Mouse (Mus musculus) testis, postnatal 14 days (tissue): Measurements from ENCODE around the gene Zfp326.

ENCODE experiments used
- DNase-seq: peaks from one replicate; pipeline ENCODE4 v3.0.0; 2021; ENCODE audit warnings: low spot score

Zfp326 gene

DNA sequence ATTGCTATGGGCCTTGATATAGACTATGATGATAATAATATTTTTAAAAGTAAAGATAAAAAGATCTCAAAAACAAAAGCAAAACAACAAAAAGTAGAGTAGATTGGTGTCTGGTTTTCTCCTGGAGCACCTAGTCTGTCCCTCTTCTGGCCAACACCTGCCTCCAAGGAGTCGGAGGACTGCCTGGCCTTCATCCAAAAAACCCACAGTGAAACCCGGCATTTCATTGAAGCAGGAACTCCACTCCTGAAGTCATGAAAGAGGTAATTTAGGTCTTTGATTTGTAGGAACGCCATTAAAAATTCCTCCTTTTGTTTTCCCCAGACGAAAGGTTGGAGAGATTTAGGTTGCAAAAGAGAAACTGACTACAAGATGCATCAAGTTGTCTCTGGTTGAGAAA, 8.9 kb upstream of the Zfp326 start:
- DNase-seq, result no peak

DNA sequence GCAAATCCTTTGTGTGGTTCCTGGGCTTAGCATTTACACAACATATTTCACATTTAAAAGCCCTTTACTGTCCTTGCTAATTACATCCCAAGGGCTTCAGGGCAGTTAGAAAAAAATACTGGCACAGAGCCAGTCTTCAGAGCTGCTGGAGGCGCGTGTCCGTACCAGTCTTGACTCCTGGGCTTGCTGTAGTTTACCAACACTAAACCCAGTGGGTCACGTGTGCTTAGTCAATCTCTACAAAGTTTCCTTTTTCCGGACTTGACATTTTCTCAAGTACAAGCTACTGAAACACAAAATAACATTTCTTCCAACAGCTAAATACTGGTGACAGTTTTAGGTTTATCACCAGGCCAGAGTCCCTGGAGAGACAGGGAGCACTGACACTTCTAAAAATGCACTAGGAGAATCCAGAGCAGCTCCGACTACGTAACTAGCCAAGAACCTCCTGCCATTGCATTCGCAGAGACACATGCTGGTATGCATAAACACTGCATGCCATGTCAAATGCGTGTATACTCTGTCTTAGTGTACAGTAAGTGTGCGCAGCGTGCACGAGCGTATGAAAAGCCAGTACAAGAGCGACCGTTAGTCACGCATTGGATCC, 8.4 kb upstream of the Zfp326 start:
- DNase-seq, result no peak

DNA sequence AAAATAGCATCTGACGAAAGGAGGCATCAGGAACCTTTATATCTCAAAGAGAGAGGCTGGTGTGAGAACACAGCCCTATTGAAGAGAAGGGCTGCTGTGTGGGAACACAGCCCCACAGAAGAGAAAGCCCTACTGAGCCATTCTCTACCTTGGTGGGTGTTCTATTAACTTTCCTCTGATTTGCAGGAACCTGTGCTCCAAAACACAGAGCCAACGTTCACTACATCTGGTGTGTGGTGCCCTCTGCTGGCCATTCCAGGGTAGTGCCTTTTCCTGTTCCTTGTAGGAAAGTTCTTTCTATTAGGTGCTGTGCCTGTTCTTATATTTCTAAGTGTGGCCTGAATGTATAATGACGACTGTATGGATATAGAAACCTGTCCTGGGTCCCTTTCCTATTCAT, 7.8 kb upstream of the Zfp326 start:
- DNase-seq, result peak; percentile 68

DNA sequence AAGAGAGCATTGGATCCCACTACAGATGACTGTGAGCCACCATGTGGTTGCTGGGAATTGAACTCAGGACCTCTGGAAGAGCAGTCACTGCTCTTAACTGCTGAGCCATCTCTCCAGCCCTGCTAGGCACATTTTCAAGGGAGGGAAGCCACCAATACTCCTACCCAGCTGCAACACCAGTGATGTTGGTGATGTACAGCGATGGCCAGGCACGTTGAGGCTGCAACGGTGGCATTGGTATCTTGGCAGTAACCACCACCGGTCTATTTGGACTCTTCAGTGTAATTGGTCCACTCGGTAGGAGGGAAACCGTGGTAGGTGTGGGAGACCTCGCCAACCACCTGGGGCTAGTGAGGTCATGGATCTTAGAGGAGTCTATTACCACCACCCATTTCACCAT, 6.6 kb upstream of the Zfp326 start:
- no peak for DNase-seq

DNA sequence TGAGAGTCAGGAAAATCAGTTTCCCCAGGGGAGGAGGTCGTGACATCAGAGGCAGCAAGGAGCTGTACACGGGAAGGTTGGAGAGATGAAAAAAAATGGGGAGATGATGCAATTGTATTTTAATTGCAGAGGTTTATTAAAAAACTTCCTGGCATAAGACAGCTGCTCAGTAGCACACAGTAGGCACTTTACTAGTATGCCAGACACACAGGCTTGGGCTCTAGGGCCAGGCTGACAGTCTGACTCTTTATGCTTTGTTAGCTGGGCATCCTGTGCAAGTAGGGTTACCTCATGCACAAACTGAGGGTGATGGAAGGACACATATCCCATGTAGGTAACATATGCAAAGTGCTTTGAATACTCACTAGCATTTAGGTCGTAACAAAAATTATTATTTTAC, 5.2 kb upstream of the Zfp326 start:
- DNase-seq, result no peak

DNA sequence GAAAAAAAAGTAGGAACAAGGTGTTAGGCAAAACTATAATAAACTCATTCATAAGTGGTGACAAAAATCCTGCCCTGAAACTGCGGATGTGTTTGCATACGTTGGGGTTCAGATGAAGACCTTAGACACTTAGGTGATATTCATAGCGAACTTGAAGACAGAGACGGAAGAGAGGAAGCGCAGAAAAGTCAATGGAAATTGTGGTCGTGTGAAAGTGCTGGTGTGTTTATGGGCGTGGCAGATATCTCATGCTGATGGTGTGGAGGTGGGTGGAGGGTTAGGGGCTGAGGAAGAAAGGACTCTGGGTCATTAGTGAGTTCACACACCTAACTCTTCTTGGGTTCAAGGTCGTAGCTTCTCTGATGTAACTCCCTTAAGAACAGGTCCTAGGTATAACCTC, 4.2 kb upstream of the Zfp326 start:
- DNase-seq, result no peak

DNA sequence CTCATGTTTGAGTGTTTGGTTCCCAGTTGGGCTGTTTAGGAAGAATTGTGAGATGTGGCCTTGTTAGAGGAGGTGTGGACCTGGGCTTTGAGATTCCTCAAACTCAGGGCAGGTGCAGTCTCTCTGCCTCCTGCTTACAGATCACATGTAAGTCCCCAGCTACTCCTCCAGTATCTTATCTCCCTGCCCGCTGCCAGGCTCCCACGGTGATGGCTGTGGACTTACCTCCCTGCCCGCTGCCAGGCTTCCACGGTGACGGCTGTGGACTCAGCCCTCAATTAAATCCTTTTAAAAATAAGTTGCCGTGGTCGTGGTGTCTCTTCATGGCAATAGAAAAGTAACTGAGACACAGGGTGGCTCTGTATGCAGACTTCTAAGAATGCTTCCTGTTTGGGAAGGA, 3.4 kb upstream of the Zfp326 start:
- no peak for DNase-seq

DNA sequence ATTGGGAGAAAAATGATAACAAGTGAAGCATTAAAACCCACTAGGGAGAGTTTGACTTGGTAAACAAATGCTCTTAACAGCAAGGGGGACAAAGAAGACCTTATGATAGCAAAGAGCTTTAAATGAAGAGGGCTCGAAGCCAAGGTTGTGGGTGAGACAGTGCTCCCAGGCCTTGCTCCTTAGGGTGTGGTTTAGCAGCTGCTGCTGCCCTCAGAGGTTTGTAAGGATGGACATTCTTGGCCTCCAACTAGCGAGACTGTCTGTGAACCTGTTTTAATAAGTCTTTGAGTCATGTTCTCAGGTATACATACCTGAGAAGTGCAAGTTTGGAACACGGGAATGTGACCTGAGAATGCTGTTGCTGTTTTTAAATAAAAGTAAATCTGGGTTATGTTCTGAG, 2.6 kb upstream of the Zfp326 start:
- DNase-seq, result no peak

DNA sequence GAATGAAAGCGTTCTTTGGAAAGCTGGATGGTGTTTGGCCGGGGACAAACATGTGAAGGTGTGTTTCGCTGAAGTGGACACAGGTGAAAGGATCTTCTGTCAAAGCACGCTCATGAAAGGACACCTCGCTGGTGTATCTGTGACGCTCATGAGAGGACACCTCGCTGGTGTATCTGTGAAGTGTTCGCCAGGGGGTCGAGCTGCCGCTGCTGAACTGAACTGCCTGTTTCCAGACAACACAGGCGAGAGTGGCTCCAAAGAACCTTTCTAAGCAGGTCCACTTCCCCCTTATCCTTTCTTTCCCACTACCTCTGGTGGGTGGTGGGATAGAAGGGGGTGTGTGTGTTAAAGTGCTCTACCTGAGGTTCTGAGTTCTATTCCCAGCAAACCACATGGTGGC, 1.9 kb upstream of the Zfp326 start:
- no peak for DNase-seq

DNA sequence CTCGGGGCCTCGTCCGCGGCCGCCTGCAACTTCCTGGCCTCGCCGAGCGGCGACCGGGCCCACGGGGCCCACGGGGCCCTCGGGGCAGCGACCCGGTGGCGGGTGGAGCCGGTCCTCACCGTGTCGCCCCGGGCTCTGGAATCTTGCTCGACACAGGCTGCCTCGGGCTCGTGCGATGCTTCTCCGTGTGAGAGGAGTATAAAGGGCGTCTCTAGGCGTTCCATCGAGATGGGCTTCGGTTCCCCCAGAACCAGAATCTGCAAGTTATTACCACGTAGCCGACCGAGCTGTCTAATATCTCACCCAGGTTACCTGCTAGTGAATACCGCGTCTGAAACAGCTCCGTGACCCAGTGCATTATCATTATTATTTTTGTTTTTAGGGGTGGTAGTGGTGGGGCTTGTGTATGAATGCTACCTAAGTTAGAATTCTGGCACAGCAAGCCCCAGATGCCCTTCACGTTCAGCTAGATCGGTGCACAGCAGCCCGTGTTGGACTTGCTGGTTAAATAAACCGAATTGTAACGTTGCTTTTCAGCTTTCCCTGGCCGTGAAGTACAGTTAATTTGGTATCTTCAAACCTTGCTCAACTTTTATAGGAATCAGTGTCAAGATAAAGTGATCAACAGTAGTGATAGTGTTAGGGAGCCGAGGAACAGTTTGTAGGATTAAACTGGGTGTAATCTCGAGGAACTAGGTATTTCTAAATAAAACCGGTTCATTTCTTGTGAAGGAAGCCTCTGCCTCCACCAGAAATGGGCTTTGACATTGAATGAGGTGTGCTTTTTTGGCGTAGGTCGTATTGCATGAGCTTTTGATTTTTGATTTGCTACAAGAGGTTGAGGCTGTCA, 785 bp downstream of the Zfp326 start:
- DNase-seq, result no peak

DNA sequence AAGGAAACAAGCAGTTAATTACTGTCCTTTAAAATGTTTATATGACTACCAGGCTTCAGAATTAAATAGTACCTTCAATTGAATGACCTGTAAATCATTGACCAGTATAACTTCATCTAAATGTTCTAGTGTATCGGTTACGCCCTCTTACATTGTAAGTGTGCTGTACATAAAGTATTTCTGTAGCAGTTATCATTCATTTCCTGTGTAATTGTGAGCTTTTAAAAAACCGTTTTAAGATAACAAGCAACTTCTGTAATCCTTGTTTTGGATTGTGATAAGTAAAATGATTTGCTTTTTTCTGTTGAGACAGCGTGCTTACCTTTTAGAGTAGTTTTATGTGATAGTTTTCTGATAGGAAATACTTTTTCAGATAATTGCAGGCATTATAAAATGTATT, 11.0 kb downstream of the Zfp326 start:
- no peak for DNase-seq

DNA sequence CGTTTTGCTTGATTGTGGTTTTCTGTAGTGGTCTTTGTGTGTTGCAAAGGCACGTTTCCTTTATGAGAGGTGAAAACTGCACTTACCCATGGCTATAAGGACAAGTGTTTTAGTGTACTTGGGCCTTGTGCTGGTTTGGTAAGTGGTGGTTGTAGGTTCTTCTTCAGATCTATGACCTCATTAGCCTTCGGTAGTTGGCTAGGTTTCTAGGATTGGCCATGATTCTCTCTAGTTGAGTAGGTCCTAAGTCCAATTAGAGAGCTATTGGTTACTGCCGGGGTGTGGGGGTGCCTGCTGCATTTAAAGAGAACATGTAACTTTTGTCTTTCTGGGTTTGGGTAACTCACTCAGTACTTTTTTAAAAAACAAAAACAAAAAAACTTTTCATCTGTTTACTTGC, 21.8 kb downstream of the Zfp326 start:
- DNase-seq, result no peak

DNA sequence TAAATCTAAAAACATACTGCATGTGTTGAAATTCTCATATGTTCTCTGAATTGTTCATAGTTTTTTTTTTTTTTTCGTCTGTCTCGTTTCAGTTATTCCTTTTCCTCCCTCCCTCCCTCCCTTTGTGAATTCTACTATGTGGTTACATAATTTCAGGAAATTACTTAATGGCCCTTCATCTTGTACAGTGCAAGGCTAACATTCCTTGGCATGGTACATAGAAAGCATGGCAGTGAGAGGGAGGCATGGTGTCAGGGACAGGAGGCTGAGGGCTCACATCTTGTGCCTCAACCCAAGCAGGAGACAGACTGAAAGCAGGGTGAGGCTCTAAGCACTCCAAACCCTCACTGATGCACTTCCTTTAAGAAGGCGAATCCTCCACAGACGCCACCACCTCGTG, 32.8 kb downstream of the Zfp326 start:
- no peak for DNase-seq

DNA sequence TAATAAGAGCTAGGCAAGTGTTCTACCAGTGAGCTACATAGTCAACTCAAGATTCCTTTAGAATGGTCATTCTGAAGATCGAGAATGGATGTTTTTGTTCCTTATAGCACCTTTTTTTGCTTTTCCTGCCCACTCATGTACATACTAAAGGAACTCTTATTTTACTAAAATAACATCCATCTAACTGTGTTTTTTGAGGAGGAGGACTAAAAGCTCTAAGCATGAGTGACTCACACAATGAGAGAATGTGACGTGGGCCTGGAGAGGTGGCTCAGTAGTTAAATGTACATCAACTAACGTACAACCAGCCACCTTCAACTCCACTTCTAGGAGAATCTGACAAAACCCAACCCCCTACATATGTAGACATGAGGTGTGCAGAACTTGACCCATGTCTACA, 33.3 kb downstream of the Zfp326 start:
- DNase-seq, result no peak

DNA sequence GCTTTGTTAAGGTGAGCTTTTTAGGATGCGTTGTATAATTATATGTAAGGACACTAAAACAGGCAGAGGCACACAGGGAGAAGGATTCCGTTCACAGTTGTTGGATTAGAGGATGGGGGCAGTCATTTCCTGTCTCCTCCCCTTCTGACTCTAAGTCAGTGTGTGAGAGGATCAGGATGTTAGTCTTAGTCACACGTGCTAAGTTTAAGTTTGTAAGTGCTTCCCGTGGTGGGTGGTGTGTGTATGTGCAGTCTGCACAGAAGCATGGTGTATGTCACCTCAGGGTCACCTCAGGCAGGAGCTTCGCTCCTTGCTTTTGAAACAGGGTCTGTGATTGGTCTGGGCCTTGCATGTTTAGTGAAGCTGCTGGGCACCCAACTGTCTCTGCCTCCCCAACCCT, 35.1 kb downstream of the Zfp326 start:
- no peak for DNase-seq

DNA sequence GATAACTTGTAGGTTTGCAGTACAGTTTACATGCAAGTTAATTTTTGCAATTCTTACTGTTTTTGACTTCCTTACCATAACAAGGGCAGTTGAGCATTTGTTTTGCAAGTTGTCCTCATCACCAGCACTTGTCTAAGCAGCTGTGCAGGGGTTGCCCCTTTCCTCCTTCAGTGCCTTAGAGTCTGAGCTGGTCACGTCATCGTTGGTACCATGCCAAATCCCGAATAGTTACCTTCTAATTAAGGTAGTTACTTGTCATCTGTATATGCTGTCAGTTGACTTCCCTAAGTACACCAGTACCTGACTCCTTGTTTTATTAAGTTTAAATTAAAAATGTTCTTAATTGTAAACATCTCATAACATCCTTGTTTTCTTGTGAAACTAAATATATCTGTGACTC, 41.0 kb downstream of the Zfp326 start:
- DNase-seq, result no peak

DNA sequence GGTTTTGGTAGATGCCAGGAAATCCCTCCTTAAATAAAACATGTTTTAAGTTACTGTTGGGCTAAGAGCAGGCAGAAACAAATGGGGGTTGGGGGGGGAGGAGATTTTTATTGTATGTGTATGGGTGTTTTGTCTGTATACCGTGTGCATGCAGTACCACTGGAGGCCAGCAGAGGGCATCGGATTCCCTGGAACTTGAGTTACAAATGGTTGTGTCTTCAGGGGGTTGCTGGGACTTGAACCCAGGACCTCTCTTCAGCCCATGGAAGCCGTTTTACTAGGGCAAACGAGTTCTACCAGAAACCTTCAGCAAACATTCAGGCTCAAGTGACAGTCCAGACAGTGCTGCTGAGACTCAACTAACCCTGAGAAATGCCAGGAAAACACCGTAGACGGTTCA, 41.9 kb downstream of the Zfp326 start:
- DNase-seq, result no peak

DNA sequence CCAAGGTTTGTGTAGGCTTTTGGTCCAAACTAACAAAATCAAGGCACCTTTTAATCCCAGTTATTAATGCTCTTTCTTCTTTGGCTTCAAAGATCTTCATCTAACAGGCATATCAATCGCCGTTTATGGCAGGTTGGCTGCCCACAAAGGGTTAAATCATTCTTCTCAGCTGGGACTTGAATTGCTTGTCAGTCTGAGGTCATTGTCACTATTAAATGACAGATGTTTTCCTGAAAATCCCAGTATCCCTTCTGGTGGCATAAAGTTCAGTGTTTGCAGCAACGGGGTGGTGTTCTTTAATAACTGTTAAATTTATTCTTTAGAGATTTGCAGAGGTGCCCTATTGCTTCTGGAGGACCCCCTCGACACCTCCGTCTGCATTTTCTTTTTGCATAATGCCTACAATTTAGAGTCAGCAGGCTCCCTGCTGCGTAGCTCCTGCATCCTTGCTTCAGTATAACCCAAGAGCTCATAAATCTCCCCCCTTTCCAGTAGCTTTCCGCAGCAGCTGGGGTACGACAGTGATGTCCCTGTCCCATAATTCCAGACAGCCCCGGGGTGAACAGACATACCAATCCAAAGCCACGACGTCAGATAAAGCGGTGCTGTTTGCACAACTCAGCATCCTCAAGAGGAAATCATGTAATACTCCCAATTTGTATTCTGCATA, 46.6 kb downstream of the Zfp326 start:
- DNase-seq, result no peak

DNA sequence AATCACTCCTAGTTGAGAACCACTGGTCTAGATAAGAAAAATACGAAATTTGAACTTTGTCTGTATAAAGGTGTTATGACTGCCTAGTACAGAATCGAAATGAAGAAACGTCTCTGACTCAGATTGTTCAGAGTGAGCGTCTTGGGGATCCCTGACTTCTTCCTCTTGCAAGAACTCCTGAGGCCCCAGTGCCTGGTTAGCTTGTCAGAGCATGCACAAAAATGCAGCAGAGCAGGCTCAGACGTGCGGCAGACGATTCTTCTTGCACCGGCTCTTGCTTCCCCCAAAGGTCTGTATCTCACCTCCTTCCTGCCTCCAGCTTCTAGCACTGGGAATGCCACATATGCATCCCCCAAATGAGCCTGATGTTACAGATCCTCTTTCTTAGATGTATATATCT, 48.0 kb downstream of the Zfp326 start:
- no peak for DNase-seq

DNA sequence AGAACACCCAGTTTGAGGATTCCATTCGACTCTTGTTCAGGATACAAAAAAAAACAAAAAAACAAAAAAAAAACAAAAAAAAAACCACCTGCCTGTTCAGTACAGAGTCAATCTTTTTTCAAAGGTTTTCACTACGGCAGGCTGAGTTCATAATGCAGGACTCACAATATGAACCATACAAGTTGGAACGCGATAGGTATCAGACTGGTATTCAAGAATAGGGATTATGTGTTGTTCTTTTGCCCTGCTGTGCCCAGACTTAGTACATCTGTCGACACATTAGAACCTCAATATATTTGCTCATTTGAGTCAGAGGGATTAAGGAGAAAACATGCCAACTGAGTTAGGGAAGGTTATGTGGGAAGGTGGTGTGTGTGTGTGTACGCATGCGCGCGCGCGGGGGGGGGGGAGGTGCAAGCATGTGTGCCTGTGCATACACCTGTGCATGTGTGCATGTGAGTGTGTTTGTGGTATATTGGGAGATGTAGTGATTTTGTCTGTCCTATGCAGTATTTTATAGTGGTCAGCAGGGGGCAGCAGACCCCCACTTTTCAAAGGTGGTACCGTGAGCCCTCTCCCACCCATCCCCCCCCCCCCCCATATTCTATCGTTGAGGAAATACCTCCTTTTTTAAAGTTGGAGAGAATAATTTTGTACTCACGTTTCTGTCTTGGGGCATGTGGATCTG, 49.3 kb downstream of the Zfp326 start:
- no peak for DNase-seq

DNA sequence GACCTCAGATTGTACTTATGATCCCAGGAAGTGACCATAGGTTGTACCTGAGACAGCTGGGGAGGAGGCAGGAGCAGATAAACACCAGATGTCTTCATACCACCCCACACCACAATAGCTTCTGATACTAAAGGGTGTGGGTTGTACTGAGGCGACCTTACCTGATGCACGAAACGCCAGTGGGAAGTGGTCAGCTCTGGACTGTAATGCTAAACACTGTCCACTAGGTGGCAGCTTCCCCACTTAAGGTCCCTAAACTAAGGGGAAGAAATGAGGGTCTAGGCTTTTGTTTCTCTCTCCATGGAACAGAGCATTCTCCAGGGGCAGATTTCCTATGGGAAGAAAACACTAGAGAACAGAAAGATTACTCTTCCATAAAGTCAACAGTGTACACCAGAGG, 53.9 kb downstream of the Zfp326 start:
- DNase-seq, result no peak

DNA sequence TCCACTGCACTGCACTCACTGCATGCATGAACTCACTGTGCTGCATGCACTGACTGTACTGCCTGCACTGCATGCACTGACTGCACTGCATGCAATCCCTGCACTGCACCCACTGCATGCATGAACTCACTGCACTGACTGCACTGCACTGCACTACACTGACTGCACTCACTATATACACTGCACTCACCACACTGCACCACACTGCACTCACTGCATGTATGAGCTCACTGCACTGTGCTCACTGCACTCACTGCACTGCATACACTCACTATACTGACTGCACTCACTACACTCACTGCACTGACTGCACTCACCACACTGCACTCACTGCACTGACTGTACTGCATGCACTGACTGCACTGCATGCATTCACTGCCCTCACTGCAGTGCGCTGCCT, 56.0 kb downstream of the Zfp326 start:
- DNase-seq, result no peak

DNA sequence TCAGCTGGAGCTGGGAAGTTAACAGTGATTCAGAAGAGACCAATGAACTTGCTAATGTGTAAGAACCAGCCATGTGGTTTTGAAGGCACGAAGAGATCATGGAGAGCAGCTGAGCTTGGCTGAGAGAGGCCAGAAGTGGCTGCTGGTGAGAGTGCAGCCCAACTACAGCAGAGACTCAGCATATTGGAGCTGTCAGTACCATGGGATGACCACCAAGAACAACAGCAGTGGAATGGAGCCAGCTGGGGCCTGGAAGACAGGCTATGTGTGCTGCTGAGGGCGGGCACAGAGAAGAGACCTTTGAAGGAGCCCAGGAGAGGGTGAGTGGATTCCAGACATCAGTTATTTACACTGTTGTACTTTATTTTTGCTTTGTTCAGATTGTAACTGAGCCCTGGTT, 65.6 kb downstream of the Zfp326 start:
- DNase-seq, result no peak
